Mouse (Mus musculus) hindlimb bud, embryonic 11.5 days (tissue): ENCODE measurements at regions not wholly inside any gene's neighbourhood (a gene's known extent, or its start where the extent isn't known, plus 50 kb on each side); places are given as distances from the start of the nearest gene placed in this dataset.
A peak's percentile ranks its signal among the peaks of the same experiment; 100 is the strongest.
"Not testable (repeated sequence)": the region's sequence is repeated elsewhere in the genome, so short reads cannot be mapped to it uniquely, and the experiment has no call there.

ENCODE experiments used
- DNase-seq: peaks from one replicate; pipeline ENCODE4 v3.0.0-alpha.2; 2012; ENCODE audit warnings: low read depth, low spot score; ENCODE audit errors: extremely low spot score

GRCm38 (mm10) chr2:114454901-114455300 is 199.9 kb downstream of the Dph6 start:
- no peak for DNase-seq

GRCm38 (mm10) chr2:114450185-114450584 is 204.6 kb downstream of the Dph6 start:
- DNase-seq, result no peak

GRCm38 (mm10) chr2:114443801-114444200 is 211.0 kb downstream of the Dph6 start:
- no peak for DNase-seq

GRCm38 (mm10) chr2:114440943-114441342 is 213.8 kb downstream of the Dph6 start:
- no peak for DNase-seq

- DNase-seq, result no peak
Observed at GRCm38 (mm10) chr2:114439668-114440067, 215.1 kb downstream of the Dph6 start.

GRCm38 (mm10) chr2:114438048-114438447 is 216.7 kb downstream of the Dph6 start:
- peak; percentile 52 for DNase-seq

GRCm38 (mm10) chr2:114427426-114428157 is 226.3 kb upstream of the Zfp770 start:
- no peak for DNase-seq

- no peak for DNase-seq
Observed at GRCm38 (mm10) chr2:114419346-114419745, 218.1 kb upstream of the Zfp770 start.

GRCm38 (mm10) chr2:114413013-114413412 is 211.7 kb upstream of the Zfp770 start:
- DNase-seq, result no peak

- no peak for DNase-seq
Observed at GRCm38 (mm10) chr2:114411940-114412715, 210.9 kb upstream of the Zfp770 start.

GRCm38 (mm10) chr2:114410717-114411116 is 209.4 kb upstream of the Zfp770 start:
- no peak for DNase-seq

GRCm38 (mm10) chr2:114409542-114409941 is 208.3 kb upstream of the Zfp770 start:
- no peak for DNase-seq

GRCm38 (mm10) chr2:114407408-114407807 is 206.1 kb upstream of the Zfp770 start:
- peak; percentile 61 for DNase-seq

GRCm38 (mm10) chr2:114384566-114384965 is 183.3 kb upstream of the Zfp770 start:
- no peak for DNase-seq

- no peak for DNase-seq
Observed at GRCm38 (mm10) chr2:114378844-114379533, 177.7 kb upstream of the Zfp770 start.

GRCm38 (mm10) chr2:114373476-114373875 is 172.2 kb upstream of the Zfp770 start:
- DNase-seq, result no peak

GRCm38 (mm10) chr2:114353876-114354275 is 152.6 kb upstream of the Zfp770 start:
- DNase-seq, result not testable (repeated sequence)

- DNase-seq, result no peak
Observed at GRCm38 (mm10) chr2:114340578-114341293, 139.5 kb upstream of the Zfp770 start.

- no peak for DNase-seq
Observed at GRCm38 (mm10) chr2:114301746-114302145, 100.5 kb upstream of the Zfp770 start.

GRCm38 (mm10) chr2:114295110-114295509 is 93.8 kb upstream of the Zfp770 start:
- DNase-seq, result no peak

- no peak for DNase-seq
Observed at GRCm38 (mm10) chr2:114291387-114291786, 90.1 kb upstream of the Zfp770 start.
